Mouse (Mus musculus): ENCODE measurements around the gene Swt1.

- no peak for TF ChIP-seq CTCF (IDR thresholded peaks at IDR 0.05; ENCODE audit: low read depth)
- no peak for TF ChIP-seq EP300 (IDR thresholded peaks at IDR 0.05; ENCODE audit: low read depth)
Measured at GRCm38 (mm10) chr1:151355994-151356393, 72.3 kb downstream of the Swt1 start.
